Mouse (Mus musculus) cerebellum, adult (tissue): ENCODE measurements around the gene Catsperd.

Source experiments
- ATAC-seq: cut with Nextera tagmentation; 2 replicates; pipeline ENCODE4 v1.9.2; 2017; ENCODE audit warnings: mild to moderate bottlenecking, moderate library complexity, mixed read lengths; ENCODE audit not compliant: insufficient number of reproducible peaks, low FRiP score, low TSS enrichment

Gene Catsperd

DNA sequence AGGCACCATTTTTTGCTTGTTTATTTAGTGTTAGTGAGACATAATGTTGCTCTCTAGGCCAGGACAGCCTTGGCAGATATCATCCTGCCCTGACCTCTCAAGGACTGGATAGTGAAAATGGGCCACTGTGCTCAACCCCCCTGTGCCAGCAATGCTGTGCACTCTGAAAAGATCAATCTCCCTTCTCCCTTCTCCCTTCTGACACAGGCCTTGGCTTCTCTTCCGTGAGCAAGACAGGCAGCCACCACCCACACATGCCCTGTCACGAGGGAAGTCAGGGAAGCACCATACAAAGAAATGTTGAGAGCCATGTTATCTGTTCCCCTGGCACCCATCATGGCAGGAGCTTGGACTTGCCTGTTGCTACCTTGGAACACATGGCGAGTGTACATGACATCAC is 27.4 kb downstream of the Catsperd start:
- no peak for ATAC-seq

DNA sequence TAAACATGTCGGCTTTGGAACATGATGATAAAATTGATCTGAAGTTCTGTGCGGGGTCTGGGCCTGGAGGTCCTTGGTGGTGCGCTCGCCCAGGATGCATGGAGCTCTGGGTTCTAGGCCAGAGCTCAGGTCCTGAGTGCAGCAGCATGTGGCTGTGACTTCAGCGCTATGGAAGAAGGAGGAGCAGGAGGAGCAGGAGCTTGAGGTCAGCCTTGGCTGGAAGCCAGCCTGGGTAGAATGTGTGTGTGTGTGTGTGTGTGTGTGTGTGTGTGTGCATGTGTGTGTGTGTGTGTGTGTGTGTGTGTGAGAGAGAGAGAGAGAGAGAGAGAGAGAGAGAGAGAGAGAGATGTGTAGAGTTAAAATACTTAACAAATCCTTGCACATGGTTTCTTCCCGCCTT is 28.2 kb downstream of the Catsperd start:
- no peak for ATAC-seq

DNA sequence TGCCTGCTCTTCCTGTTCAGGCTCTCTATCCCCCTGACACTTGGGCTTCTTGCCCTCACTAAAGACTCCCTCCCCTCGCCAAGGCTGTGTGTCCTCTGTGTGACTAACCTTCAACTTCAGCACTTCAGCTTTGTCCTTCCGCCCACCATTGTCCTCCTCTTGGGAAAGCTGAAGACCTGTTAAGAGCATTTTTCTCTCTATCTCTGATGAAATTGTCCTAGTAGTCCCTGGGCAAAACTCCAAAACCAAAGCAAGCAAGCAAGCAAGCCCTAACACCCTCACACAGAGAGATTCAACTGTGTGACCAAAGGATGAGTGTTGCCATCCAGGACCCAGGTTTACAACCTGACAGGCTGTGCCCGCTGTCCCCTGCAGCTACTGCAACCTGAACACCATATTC is 35.7 kb downstream of the Catsperd start:
- no peak for ATAC-seq

DNA sequence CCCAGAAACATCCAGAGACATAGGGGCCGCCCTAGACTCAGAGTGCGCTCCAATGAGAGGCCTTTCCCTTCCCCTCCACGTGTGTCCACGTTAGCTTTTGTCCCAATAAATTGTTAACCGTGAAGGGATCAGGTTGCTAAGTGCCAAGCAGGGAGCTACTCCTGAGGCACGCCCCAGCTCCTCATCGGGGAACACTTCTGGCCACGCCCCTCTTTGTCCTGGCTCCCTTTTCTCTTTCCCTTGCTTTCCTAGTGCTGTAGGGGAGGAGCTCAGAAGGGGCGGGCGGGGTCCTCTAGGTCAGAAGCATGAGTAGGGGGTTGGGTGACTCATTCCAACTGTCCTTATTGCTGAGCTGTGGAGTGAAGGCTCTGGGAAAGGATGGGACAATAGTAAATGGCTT is 36.4 kb downstream of the Catsperd start:
- ATAC-seq: no peak

DNA sequence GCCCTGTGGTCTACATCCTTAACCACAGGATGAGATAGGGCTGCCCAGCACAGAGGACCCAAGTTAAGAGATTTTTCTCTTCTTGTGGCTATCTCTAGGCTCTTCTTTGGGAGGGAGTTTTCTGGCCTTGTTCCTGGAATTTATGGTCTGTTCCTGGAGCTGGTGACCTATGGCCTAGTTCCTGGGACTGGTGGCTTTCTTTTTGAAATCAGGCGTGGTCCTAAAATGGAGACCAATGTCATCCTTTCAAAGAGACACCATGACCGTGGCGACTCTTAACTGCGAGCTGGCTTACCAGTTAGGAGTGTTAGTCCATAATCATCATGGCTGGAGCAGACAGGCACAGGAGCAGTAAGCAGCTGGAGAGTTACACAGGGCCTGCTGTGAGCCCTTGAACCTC is 38.4 kb downstream of the Catsperd start:
- ATAC-seq: no peak

DNA sequence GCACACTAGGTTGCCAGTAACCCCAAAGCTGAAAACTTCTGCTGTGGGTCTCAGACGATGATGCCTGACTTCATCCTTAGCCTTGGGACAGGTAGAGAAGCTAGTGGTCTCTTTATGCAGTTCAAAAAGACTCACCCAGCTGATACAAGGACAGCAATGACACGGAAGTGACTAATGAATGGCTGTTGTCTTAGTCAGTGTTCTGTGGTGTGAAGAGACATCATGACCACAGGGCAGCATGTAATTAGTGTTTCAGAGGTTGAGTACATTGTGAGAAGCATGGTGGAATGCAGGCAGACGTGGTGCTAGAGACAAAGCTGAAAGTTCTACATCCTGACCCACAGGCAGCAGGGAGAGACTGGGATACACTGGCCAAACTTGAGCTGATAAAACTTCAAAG is 39.6 kb downstream of the Catsperd start:
- no peak for ATAC-seq

DNA sequence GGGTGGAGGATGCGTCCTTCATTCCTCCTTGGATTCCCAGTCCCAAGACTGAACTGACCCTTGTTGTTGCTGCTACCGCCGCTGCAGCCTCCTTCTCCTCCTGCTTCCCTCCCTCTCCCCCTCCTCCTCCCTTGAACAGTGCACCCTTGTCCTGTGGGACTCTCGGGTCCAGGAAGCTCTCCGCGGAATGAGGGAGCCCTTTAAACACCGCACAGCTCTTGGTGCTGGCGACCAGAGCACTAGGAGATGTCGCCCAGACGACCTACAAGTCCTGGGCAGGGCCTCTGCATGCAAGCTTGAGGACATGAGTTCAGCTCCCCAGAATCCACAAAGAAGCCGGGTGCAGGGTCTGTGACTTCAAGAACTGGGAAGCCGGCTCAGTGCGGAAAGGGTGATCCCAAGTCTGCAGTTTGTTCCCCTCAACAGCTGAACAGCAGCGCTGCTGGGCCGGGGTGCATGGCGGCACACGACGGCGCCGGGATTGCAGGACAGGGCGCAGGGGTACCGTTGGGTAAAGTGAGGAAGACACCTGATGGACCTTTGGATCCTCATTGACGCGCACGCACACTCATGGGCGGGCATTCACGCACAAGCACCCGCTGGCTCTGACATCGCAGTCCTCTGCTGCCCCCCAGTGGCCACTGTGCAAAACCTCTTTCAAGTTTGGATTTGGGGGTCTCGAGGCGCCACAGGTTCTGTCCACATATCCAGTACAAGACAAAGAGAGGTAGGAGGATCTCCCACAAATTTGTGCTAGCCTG is 40.6 kb downstream of the Catsperd start:
- ATAC-seq: 0 out of 2 replicates have a peak, but pooled peaks have one; percentile 29

DNA sequence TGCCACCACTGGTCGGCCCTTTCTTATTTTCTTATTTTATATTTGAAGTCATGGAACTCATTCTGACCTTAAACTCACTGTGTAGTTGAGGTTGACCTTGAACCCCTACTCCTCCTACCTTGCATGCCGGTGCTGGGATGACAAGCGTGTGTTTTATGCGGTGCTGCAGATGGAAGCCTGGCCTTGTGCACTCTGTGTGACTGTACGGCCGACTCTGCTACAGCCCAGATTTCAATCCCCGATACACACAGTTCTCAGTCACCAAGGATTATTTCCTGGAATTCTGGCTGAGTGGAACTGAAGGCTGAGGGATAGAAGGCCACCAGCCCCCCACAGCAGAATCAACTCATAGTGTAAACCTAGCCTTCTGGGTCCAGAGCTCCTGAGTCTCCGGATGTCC is 41.8 kb downstream of the Catsperd start:
- ATAC-seq: no peak

DNA sequence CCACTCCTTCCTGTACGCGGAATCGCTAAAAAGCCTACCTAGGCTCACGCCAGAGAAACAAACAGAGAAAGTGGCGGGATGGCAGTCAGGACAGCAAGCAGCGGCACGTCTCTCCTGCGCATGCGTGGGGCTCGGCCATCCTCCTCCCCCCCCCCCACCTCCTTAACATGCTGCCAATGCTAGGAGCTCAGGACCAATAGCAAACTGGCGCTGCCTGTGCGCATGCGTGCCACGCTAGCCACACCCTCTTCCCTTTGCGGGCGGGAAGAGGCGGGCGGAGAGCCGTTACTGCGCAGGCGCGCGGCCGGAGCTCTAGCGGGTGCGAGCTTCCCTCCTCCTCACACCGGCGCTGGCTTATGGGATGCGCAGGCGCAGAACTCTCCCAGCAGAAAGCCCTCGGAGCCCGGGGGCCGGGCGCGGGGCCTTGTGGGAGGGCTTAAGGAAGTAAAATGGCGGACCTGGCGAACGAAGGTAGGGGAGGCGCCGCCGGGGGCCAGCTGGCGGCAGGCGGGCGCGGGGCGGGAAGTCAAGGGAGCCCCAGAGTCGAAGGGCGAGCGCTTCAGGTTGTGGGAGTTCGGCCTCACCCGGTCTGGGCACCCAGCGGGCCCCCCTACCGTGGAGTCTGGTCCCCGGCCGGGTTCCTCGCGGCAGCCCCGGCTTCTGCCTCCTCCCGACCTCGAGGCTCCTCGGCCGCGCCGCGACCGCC is 45.2 kb downstream of the Catsperd start, which contains the start of gene Ranbp3:
Ranbp3 (plus strand) TSS at position 354 of the 706 bp plus-strand sequence.
- peak; percentile 81 for ATAC-seq

DNA sequence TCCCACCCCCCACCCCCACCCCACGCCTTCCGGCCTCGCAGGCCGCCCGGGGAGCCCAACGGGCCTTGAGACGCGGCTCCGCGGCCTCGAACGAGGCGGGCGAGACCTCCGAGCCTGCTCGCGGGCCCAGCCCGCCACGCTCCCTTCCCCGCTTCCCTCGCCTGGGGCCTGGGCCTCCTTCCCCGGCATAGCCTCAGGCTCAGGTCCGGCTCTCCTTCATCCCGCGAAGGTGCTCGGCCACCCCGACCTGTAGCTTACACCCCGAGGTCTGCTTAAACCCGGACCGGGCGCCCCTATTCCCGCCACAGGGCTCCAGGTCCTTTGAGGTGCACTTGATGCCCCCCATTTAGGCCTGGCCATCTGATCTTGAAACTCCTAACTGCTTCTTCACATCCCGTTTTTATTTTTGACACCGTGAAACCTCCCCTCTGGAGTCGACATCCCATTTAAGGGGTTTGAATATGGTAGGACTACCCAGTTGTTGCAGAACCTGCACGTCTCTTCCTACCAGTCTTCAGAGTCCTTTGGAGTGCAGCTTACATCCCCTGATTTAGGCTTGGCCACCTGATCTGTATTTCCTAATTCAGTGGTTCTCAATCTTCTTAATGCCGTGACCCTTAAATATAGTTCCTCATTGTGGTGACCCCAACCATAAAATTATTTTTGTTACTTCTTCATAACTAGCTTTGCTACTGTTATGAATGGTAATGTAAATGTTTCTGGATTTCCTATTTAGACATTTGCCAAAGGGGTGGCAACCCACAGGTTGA is 45.9 kb downstream of the Catsperd start:
- ATAC-seq: peak; percentile 9; the same call in 1 of the 2 replicates

DNA sequence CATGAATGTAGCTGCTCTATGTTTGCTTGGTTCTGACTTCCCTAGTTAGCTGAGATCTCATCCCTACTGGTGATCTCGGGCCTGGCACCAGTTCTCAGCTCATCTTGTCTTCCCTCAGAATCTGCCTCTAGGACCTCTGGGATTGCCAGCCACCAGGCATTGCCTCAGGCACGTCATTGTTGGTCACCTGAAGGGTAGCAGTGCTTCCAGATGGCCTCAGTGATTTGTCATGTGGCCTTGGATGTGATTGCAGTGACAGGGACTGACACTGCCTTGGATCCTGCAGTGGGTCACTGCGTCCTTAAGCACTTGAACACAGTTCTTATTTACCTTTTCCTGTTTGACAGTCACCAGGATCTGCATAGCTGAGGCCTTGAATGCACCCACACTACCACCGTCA is 53.8 kb downstream of the Catsperd start:
- no peak for ATAC-seq

DNA sequence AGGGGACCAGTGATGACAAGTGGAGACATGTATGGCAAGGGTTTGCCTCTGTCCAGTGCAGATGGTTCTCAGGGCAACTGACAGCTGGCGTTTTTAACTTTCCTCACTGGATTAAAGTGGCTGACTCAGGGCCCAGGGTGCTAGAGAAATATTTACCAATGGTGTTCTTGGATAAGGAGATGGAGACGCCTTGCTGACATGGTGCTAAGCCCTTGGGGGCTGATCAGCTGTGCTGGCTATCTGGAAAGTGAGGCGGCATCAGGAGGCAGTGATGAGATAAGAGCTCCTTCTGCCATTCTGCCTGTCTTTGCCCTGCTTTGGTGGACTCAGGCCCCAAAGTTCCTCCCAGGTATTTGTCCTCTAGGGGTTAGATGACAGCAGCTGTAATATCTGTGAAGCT is 54.9 kb downstream of the Catsperd start:
- ATAC-seq: no peak

DNA sequence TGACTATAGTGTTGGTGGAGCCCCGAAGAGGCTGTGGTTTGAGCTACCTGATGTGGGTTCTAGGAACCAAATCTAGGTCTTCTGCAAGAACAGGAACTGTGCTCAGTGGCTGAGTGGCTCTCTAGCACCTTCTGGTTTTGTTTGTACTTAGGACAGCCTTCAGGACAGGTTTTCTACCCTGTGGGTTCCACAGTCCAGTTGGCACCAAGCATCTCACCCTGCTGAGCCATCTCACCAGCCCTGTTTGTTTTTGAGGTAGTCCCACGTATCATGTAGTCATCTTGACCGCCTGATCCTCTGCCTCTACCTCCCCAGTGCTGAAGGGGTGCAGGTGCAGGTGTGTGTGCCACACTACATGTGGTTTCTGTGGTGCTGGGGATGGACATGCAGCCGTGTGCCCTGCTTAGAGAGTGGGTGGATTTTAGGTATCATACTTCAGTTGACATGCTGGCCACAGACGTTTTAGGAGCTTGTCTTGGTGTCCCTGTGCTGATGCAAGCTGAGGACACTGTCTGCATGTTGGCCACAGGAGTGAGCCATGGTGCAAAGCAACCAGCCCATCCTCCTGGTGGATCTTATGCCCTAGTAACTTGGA is 55.7 kb downstream of the Catsperd start:
- ATAC-seq: no peak

DNA sequence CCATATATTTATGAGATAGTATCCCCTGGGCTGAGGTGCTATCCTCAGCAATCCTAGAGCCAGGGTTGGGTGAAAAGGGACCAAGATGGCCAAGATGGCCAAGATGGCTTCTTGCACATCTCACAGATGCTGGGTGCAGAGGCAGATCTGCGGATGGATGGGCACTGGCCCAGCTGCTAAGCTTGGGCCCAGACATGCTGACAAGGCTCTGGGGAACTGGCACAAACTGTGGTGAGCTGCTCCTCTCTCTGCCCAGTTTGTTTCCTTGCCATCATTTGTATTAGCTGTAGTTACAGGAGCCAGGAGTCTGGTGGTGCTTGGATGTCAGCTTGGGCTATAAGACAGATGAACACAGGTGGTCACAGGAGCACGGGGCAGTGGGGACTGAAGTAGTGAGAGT is 56.7 kb downstream of the Catsperd start:
- no peak for ATAC-seq

DNA sequence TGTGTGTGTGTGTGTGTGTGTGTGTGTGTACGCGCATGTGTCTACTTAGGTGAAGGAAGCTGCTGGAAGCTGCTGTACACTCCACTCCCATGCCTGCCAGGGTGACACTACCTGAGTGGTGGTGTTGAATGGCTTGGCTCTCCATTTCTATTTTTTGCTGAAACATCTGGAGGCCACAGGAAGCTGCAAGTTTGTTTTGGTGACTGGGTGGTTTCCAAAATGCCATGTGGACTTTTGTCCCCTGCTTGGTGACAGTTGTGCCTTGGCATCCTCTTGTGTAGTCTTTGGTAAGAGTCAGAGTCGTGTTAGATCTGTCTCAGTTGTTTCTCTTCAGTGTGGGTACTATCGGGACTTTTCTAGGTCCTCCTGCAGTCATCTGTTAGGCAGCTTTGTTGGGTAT is 58.9 kb downstream of the Catsperd start:
- no peak for ATAC-seq

DNA sequence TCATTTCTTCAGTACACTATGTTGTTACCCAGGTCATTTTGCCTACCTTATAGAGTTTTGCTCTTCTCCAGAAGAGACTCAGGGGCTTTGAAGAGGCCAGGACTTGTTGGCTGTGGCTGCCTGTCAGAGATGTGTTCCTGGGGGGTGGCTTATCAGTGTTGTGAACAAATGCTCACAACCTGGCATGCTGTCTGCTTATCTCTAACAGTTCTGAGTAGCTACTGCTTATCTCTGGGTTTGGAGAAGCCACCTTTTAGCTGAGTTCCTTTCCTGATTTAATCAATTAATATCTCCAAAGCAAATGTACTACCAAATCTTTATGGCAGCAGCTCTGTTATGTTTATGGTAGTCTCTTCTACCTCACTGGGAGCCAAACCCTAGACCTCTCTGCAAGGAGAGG is 60.1 kb downstream of the Catsperd start:
- no peak for ATAC-seq

DNA sequence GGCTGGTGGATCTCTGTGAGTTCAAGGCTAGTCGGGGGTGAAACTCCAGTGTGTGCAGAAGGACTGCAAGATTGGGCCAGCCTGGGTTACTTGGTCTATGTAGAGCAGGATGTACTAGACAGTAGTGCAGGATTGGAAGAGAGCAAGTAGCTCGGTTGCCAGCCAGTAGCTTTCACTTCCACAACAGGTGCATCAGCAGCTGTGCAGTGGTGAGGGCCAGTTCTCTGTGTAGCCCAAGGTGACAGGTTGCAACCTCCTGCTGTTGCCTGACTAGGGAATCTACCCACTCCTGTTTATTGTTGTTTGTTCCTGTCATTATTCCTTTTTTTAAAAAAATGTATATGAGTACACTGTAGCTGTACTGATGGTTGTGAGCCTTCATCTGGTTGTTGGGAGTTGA is 60.7 kb downstream of the Catsperd start:
- ATAC-seq: no peak

DNA sequence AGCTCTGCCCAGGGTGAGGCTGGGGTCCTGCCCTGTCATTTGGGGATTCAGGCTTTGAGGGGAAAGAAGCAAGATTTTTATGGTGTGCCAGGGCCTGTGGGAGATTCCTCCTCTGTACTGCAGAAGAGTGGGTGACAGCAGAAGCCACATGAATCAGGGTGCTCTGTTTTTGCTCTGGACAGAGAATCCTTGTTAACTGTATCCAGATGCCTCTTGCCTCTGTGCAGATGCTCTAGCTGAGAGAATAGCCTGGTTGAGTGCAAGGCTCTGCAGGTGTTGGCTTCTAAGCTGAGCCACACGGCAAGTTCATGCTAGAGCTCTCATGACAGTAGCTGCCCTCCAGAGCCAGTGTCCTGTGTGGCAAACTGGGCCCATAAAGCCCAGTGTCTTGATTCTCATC is 65.5 kb downstream of the Catsperd start:
- no peak for ATAC-seq

DNA sequence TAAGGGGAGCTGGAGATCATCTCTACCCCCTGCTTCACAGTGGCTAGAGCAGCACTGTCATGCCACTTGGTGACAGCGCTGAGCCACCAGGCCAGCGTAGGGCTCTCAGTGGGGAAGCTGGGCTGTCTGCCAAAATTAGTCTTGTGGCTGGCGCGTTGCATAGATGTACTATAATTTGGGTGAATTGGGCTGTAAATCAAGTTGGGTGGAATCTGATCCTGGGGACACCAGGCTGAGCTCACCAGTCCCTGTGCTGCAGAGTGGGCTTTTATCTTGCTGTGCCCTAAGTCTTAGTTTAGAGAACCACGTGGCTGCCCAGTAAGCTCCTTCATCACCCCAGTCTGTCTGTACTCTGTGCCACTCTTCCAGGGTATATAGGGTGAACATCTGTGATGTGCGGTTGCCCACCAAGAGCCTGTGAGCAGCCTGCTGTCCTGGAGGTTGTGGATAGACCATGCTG is 65.9 kb downstream of the Catsperd start:
- peak; percentile 75 for ATAC-seq

DNA sequence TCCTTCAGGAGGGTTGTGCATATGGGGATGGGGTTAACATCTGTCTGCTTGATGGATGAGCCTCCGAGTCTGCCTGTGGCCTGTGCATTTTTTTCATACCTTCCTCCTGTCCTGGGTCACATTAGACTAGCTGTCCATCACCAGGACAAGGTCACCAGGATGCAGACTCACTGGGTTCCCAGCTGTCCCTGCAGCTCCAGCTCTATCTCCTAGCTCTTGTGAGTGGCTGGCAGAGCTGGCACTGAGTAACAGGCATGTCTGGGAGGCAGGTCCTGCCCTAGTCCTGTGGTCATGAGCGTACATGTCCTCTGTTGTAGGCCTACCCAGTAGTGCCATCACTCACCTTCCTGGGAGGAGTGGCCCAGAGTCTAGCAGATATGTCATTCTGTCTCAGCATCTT is 72.5 kb downstream of the Catsperd start:
- no peak for ATAC-seq

DNA sequence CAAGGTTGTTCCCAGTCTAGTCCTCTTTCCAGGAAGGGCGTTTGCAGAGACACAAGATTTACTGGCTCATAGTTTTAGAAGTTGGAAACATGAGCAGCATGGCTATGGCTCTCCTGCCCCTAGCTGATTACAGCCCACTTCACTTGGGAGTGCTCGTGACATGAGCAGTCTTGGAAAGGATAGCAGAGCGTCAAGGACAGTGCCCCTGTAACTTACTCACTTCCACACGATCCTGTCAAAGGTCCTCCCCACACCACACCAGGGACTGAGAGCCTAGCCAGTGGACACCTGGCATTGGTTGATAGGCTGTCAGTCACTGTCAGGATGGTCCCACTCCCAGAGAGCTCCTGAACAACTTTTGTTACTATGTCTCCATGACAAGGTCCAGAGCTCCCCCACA is 75.1 kb downstream of the Catsperd start:
- no peak for ATAC-seq
